Mouse (Mus musculus) heart, postnatal 0 days (tissue): ENCODE measurements around the gene Slc24a3. TPM values are rescaled to one million over a fixed set of nuclear protein-coding genes. Genes with fewer than 3 reads are reported as not detected.

ENCODE experiments used
- ATAC-seq: fragments of 200-750 bp; cut with Nextera tagmentation; 2 replicates; pipeline ENCODE4 v1.8.0; 2017; ENCODE audit warnings: low read depth, moderate number of reproducible peaks, moderate library complexity; ENCODE audit not compliant: insufficient read depth
- DNase-seq: peaks from one replicate; pipeline ENCODE4 v3.0.0-alpha.2; 2016; ENCODE audit warnings: low spot score
- H3K27ac ChIP-seq: fragments of 300-500 bp; sonication (generic); 2 replicates; pipeline ENCODE4 v1.5.1; 2014; ENCODE audit warnings: low read depth, mild to moderate bottlenecking
- H3K27me3 ChIP-seq: fragments of 300-500 bp; sonication (generic); 2 replicates; pipeline ENCODE4 v1.6.1; 2014; ENCODE audit warnings: low read length, mixed read lengths; ENCODE audit not compliant: control insufficient read depth, insufficient read depth
- H3K36me3 ChIP-seq: fragments of 300-500 bp; sonication (generic); replicated peaks from 2 replicates; pipeline ENCODE4 v1.6.1; 2014; ENCODE audit warnings: low read length, mixed read lengths; ENCODE audit not compliant: control insufficient read depth, insufficient read depth
- H3K4me1 ChIP-seq: fragments of 300-500 bp; sonication (generic); 2 replicates; pipeline ENCODE4 v1.6.1; 2014; ENCODE audit warnings: antibody characterized with exemption; ENCODE audit not compliant: control insufficient read depth, insufficient read depth
- H3K4me2 ChIP-seq: fragments of 300-500 bp; sonication (generic); 2 replicates; pipeline ENCODE4 v1.6.1; 2014; ENCODE audit warnings: low read depth, mild to moderate bottlenecking, low read length, moderate library complexity
- H3K4me3 ChIP-seq: fragments of 300-500 bp; sonication (generic); 2 replicates; pipeline ENCODE4 v1.5.1; 2014; ENCODE audit warnings: low read depth, low read length
- H3K9ac ChIP-seq: fragments of 300-500 bp; sonication (generic); replicated peaks from 2 replicates; pipeline ENCODE4 v1.6.1; 2014; ENCODE audit warnings: low read depth, low read length, mixed read lengths
- H3K9me3 ChIP-seq: fragments of 300-500 bp; sonication (generic); replicated peaks from 2 replicates; pipeline ENCODE4 v1.6.1; 2016; ENCODE audit warnings: low read length; ENCODE audit not compliant: control insufficient read depth
- CTCF ChIP-seq: IDR thresholded peaks from 2 replicates; pipeline ENCODE4 v1.5.1; 2016; ENCODE audit warnings: antibody characterized with exemption, control low read depth, low read depth
- EP300 ChIP-seq: IDR thresholded peaks from 2 replicates; pipeline ENCODE4 v1.6.1; 2016; ENCODE audit warnings: antibody characterized with exemption, low read depth
- WGBS: fragments of 180-500 bp; shearing (Covaris S2); extraction: QIAGEN DNeasy Blood & Tissue Kit; methylation state at CpG from one replicate; pipeline ENCODE4 v1.1.7; 2014; 5-methylcytosine and 5-hydroxymethylcytosine counted together
- polyA plus RNA-seq: library from polyadenylated mRNA; unstranded; fragments of >200 nt; fragmentation: Nextera tagmentation; extraction: Ambion mirVana; gene quantifications from 2 replicates; pipeline ENCODE4 v1.2.1, GENCODE M21; 2015
- total RNA-seq: library from RNA; depleted of rRNA; stranded (reverse); fragments of >200 nt; gene quantifications from 2 replicates; pipeline ENCODE4 v1.2.3, GENCODE M21; 2014; ENCODE audit warnings: low replicate concordance

Slc24a3 gene
- total and polyA plus RNA-seq, 2 experiments from 2014 or later: 0.63 to 3.7 TPM

DNA sequence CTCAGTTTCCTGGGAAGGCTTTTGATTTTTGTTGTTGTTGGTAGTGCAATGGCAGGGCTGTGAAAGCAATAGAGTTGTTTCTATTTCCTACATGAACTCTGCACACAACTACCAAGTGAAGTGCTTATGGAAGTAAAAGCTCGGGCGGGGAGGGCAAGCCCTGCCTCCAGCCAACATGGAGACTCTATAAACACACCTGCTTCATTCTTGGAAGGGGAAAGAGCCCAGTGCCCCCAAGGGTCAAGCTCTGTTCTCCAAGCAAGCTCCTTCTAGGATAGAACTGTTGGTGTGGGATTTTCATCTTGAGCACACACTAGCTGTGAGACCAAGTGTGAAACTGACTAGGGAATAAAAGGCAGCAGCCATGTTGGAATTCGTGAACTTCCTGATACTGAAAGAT lies 2.5 kb upstream of the Slc24a3 start:
- no peaks in the 10 kb centered on the region for H3K36me3 ChIP-seq
- H3K9me3 ChIP-seq: no peaks in the 10 kb centered on the region
- H3K4me2 ChIP-seq: no peak overlapping the region
- H3K27ac ChIP-seq: no peak overlapping the region
- TF ChIP-seq CTCF: no peak
- TF ChIP-seq EP300: no peak
- ATAC-seq (no peak), DNase-seq (no peak)
- H3K4me1 ChIP-seq: peaks cover 8% of the 10 kb centered on the region
- no peak overlapping the region for H3K9ac ChIP-seq
- no peak overlapping the region for H3K4me3 ChIP-seq
- WGBS: 83% methylated on average over 3 of the region's 3 CpGs
- H3K27me3 ChIP-seq: peaks cover 18% of the 10 kb centered on the region; the same call in 1 of the 2 replicates

DNA sequence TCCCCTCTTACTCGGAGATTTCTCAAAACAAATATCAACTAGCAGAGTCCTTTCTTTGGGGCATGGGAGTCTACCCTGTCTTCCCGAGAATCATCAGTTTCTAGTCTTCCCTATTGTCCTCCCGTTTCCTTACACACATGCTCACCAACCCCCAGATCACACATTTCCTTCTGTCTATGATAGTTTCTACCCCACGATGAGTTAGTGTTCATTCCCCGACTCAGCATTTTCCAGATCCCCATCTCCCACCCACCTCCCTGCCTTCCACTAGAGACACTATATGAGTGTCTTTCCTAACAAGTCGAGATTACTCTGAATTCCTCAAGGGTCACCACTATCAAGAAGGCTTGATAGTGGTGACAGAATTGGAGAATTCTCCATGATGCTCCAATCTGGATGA lies 1.7 kb upstream of the Slc24a3 start:
- Histone ChIP-seq H3K27ac (no peak overlapping the region), H3K9me3 (no peaks in the 10 kb centered on the region), H3K4me2 (no peak overlapping the region), H3K36me3 (no peaks in the 10 kb centered on the region), H3K27me3 (peaks cover 13% of the 10 kb centered on the region; the same call in 1 of the 2 replicates), H3K9ac (no peak overlapping the region), H3K4me1 (peaks cover 8% of the 10 kb centered on the region), H3K4me3 (no peak overlapping the region)
- TF ChIP-seq CTCF (no peak), EP300 (no peak)
- ATAC-seq: no peak
- no peak for DNase-seq
- WGBS: 72% methylated on average over 6 of the region's 6 CpGs

- H3K36me3 ChIP-seq: no peaks in the 10 kb centered on the region
- WGBS: under 1% methylated on average over 37 of the region's 38 CpGs
- H3K4me3 ChIP-seq: peak overlapping the region; percentile 76
- ATAC-seq (peak; percentile 69), DNase-seq (peak; percentile 75)
- H3K9me3 ChIP-seq: no peaks in the 10 kb centered on the region
- H3K4me2 ChIP-seq: peak overlapping the region; percentile 99
- peak; percentile 72 for TF ChIP-seq CTCF
- TF ChIP-seq EP300: no peak
- H3K9ac ChIP-seq: peak overlapping the region; percentile 56
- H3K4me1 ChIP-seq: peaks cover 8% of the 10 kb centered on the region
- H3K27me3 ChIP-seq: peaks cover 13% of the 10 kb centered on the region; the same call in 1 of the 2 replicates
- 0 out of 2 replicates have a peak overlapping the region, but pooled peaks have one; percentile 31 for H3K27ac ChIP-seq
Measured at GRCm38 (mm10) chr2:145167051-145167663, 397 bp upstream of the Slc24a3 start.

DNA sequence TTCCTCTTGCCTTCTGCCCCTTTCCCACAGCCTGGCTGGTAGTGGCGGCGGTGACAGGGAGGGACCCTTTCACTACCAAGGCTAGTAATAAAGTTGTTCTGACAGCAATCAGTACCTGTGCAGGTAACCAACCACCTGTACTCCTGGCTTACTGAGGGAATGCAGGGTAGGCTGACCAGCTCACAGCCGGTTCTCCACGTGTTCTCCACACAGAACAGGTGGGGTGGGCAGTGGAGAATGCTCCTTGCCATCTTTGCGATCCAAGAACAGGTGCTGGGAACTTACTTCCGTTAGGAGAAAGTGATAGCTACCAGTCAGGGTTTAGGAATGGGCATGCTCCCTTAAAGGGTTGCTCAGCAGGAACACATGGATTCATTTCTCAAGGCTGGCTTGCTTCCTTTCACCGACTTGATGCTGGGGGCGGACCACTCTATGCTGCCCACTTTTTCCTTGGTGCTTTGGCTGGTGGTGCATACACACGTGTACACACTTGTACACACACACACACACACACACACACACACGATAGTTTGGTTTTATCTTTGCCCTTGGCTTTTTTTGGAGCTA lies 934 bp downstream of the Slc24a3 start:
- peak overlapping the region; percentile 56 for H3K9ac ChIP-seq
- peak overlapping the region; percentile 99 for H3K4me2 ChIP-seq
- 9% methylated on average over 10 of the region's 10 CpGs for WGBS
- ATAC-seq (peak; percentile 3; the same call in 1 of the 2 replicates), DNase-seq (no peak)
- no peaks in the 10 kb centered on the region for H3K9me3 ChIP-seq
- H3K36me3 ChIP-seq: no peaks in the 10 kb centered on the region
- H3K27me3 ChIP-seq: peaks cover 13% of the 10 kb centered on the region; the same call in 1 of the 2 replicates
- H3K4me1 ChIP-seq: peaks cover 8% of the 10 kb centered on the region
- no peak overlapping the region for H3K27ac ChIP-seq
- TF ChIP-seq EP300 (no peak), CTCF (no peak)
- peak overlapping the region; percentile 76 for H3K4me3 ChIP-seq

GRCm38 (mm10) chr2:145172978-145173655 lies 5.6 kb downstream of the Slc24a3 start:
- no peak overlapping the region for H3K4me2 ChIP-seq
- peaks cover 13% of the 10 kb centered on the region; the same call in 1 of the 2 replicates for H3K27me3 ChIP-seq
- H3K4me3 ChIP-seq: no peak overlapping the region
- 84% methylated on average over 4 of the region's 4 CpGs for WGBS
- no peak for TF ChIP-seq CTCF
- no peak for TF ChIP-seq EP300
- H3K9me3 ChIP-seq: no peaks in the 10 kb centered on the region
- H3K27ac ChIP-seq: no peak overlapping the region
- peaks cover 8% of the 10 kb centered on the region for H3K4me1 ChIP-seq
- DNase-seq (no peak), ATAC-seq (no peak)
- no peaks in the 10 kb centered on the region for H3K36me3 ChIP-seq
- no peak overlapping the region for H3K9ac ChIP-seq
